Mouse (Mus musculus): ENCODE results near the gene Usp12. TPM values are rescaled to one million over a fixed set of nuclear protein-coding genes. Genes with fewer than 3 reads are reported as not detected.

Usp12 gene
- total and polyA plus RNA-seq, 3 experiments = 24.5 TPM; not detected in 1

GRCm38 (mm10) chr5:146837967-146838720 is 43.3 kb upstream of the Usp12 start:
- Histone ChIP-seq H3K27me3 (ENCODE audit: control insufficient read depth in 1 of 2, insufficient read depth in 2 of 2, low read length in 2 of 2) (no peaks in the 10 kb centered on the region), H3K9me3 (replicated peaks; ENCODE audit: insufficient read depth, low read length) (no peaks in the 10 kb centered on the region), H3K27ac (ENCODE audit: control insufficient read depth, low read depth, low read length) (no peak overlapping the region), H3K36me3 (ENCODE audit: control insufficient read depth in 1 of 2, insufficient read depth in 2 of 2, low read length in 2 of 2) (peaks cover 12 to 22% of the 10 kb centered on the region in 2 experiments), H3K4me3 (ENCODE audit: control insufficient read depth in 1 of 2, insufficient read depth in 1 of 2, low read depth in 2 of 2, low read length in 2 of 2) (no peak overlapping the region), H3K4me1 (ENCODE audit: control insufficient read depth in 1 of 2, insufficient read depth in 2 of 2, low read length in 2 of 2) (peaks cover 0 to 9% of the 10 kb centered on the region in 2 experiments; a peak in 2 of 4 replicates), H3K79me2 (ENCODE audit: control insufficient read depth, insufficient read depth, low read length, poor library complexity) (peaks cover 16% of the 10 kb centered on the region), H3K9ac (ENCODE audit: control insufficient read depth, low read depth, low read length, poor library complexity, severe bottlenecking) (no peak overlapping the region)
- 0 out of 2 replicates have a peak, but pooled peaks have one; percentile 36 for TF ChIP-seq MYC (IDR thresholded peaks at IDR 0.05; ENCODE audit: low read depth, low read length)
- TF ChIP-seq E2F4 (IDR thresholded peaks at IDR 0.05; ENCODE audit: borderline replicate concordance, low read depth, low read length) = no peak
- TF ChIP-seq POLR2A (IDR thresholded peaks at IDR 0.05; ENCODE audit: control insufficient read depth in 1 of 2, insufficient read depth in 1 of 2, low read depth in 1 of 2, low read length in 2 of 2, poor library complexity in 1 of 2) = peak in 1 of 2 experiments; percentile 15; a peak in 1 of 4 replicates
- TF ChIP-seq CHD2 (IDR thresholded peaks at IDR 0.05; ENCODE audit: low read length) = no peak
- no peak for TF ChIP-seq NRF1 (IDR thresholded peaks at IDR 0.05; ENCODE audit: insufficient read depth, low read depth, low read length, poor library complexity, severe bottlenecking)
- TF ChIP-seq GATA1 (IDR thresholded peaks at IDR 0.05; ENCODE audit: low read depth, low read length) = no peak
- TF ChIP-seq MAX (IDR thresholded peaks at IDR 0.05; ENCODE audit: low read length) = no peak
- TF ChIP-seq EP300 (IDR thresholded peaks at IDR 0.05; ENCODE audit: low read depth in 1 of 2, low read length in 2 of 2) = no peak
- TF ChIP-seq POLR2AphosphoS2 (IDR thresholded peaks at IDR 0.05; ENCODE audit: low read length) = peak; percentile 7
- TF ChIP-seq UBTF (IDR thresholded peaks at IDR 0.05; ENCODE audit: borderline replicate concordance, insufficient read depth, low read depth, low read length) = no peak
- TF ChIP-seq ZC3H11A (IDR thresholded peaks at IDR 0.05; ENCODE audit: low read depth, low read length) = no peak
- TF ChIP-seq ZMIZ1 (IDR thresholded peaks at IDR 0.05; ENCODE audit: low read depth, low read length) = peak; percentile 57; the same call in 1 of the 2 replicates
- TF ChIP-seq SMC3 (IDR thresholded peaks at IDR 0.05; ENCODE audit: low read depth, low read length) = no peak
- no peak for TF ChIP-seq MAZ (IDR thresholded peaks at IDR 0.05; ENCODE audit: low read depth, low read length)
- TF ChIP-seq ELF1 (IDR thresholded peaks at IDR 0.05; ENCODE audit: low read depth, low read length) = no peak
- no peak for TF ChIP-seq ETS1 (IDR thresholded peaks at IDR 0.05; ENCODE audit: low read depth, low read length)
- TF ChIP-seq MXI1 (IDR thresholded peaks at IDR 0.05; ENCODE audit: low read depth, low read length) = no peak
- no peak for TF ChIP-seq MAFK (IDR thresholded peaks at IDR 0.05; ENCODE audit: borderline replicate concordance, low read depth, low read length)
- TF ChIP-seq USF2 (IDR thresholded peaks at IDR 0.05; ENCODE audit: borderline replicate concordance in 1 of 2, insufficient read depth in 1 of 2, low read depth in 1 of 2, low read length in 2 of 2) = no peak
- TF ChIP-seq ZKSCAN1 (IDR thresholded peaks at IDR 0.05; ENCODE audit: low read depth, low read length) = no peak
- peak; percentile 88; the same call in 1 of the 2 replicates for TF ChIP-seq POLR2AphosphoS5 (IDR thresholded peaks at IDR 0.05; ENCODE audit: borderline replicate concordance, low read depth, low read length)
- TF ChIP-seq MYB (IDR thresholded peaks at IDR 0.05; ENCODE audit: low read depth, low read length) = no peak
- TF ChIP-seq HCFC1 (IDR thresholded peaks at IDR 0.05; ENCODE audit: low read depth, low read length) = no peak
- TF ChIP-seq CHD1 (IDR thresholded peaks at IDR 0.05; ENCODE audit: low read depth, low read length) = no peak
- TF ChIP-seq CTCF (IDR thresholded peaks at IDR 0.05 in 2 of 3, conservative IDR thresholded peaks at IDR 0.05 in 1 of 3; ENCODE audit: control insufficient read depth in 1 of 3, insufficient read depth in 1 of 3, low read depth in 2 of 3, low read length in 3 of 3, poor library complexity in 1 of 3, severe bottlenecking in 1 of 3) = no peak
- no peak for TF ChIP-seq TBP (IDR thresholded peaks at IDR 0.05; ENCODE audit: low read depth, low read length)
- no peak for TF ChIP-seq ZNF384 (IDR thresholded peaks at IDR 0.05; ENCODE audit: low read depth, low read length)
- no peak for TF ChIP-seq GABPA (IDR thresholded peaks at IDR 0.05; ENCODE audit: low read depth, low read length)
- no peak for TF ChIP-seq BHLHE40 (IDR thresholded peaks at IDR 0.05; ENCODE audit: borderline replicate concordance, low read depth, low read length)
- no peak for TF ChIP-seq SIN3A (IDR thresholded peaks at IDR 0.05; ENCODE audit: low read length)
- no peak for TF ChIP-seq RCOR1 (IDR thresholded peaks at IDR 0.05; ENCODE audit: low read depth, low read length)
- no peak for TF ChIP-seq NELFE (IDR thresholded peaks at IDR 0.05; ENCODE audit: low read depth, low read length)
- TF ChIP-seq RAD21 (IDR thresholded peaks at IDR 0.05; ENCODE audit: low read depth, low read length) = no peak
- peak; percentile 61 for DNase-seq (ENCODE audit: low read depth, low spot score)
